Mouse (Mus musculus) hindbrain, embryonic 10.5 days (tissue): ENCODE measurements at regions not wholly inside any gene's neighbourhood (a gene's known extent, or its start where the extent isn't known, plus 50 kb on each side); places are given as distances from the start of the nearest gene placed in this dataset.

Experiments
- DNase-seq: peaks from one replicate; pipeline ENCODE4 v3.0.0-alpha.2; 2017; ENCODE audit warnings: low spot score
- H3K27ac ChIP-seq: fragments of 300-500 bp; sonication (generic); 2 replicates; pipeline ENCODE4 v1.5.1; 2016; ENCODE audit warnings: mild to moderate bottlenecking, moderate library complexity
- H3K27me3 ChIP-seq: fragments of 300-500 bp; sonication (generic); 2 replicates; pipeline ENCODE4 v1.6.1; 2016; ENCODE audit warnings: mild to moderate bottlenecking; ENCODE audit not compliant: poor library complexity, insufficient read depth, severe bottlenecking
- H3K36me3 ChIP-seq: fragments of 300-500 bp; sonication (generic); 2 replicates; pipeline ENCODE4 v1.6.1; 2016; ENCODE audit warnings: mild to moderate bottlenecking, moderate library complexity
- H3K4me1 ChIP-seq: fragments of 300-500 bp; sonication (generic); replicated peaks from 2 replicates; pipeline ENCODE4 v1.6.1; 2016; ENCODE audit warnings: mild to moderate bottlenecking
- H3K4me3 ChIP-seq: fragments of 300-500 bp; sonication (generic); 2 replicates; pipeline ENCODE4 v1.5.1; 2016; ENCODE audit warnings: mild to moderate bottlenecking, moderate library complexity
- H3K9me3 ChIP-seq: fragments of 300-500 bp; sonication (generic); 2 replicates; pipeline ENCODE4 v1.6.1; 2016; ENCODE audit warnings: mild to moderate bottlenecking, moderate library complexity
- WGBS: fragments of 180-500 bp; shearing (Covaris S2); methylation state at CpG from one replicate; pipeline ENCODE4 v1.1.7; 2016; 5-methylcytosine and 5-hydroxymethylcytosine counted together

DNA sequence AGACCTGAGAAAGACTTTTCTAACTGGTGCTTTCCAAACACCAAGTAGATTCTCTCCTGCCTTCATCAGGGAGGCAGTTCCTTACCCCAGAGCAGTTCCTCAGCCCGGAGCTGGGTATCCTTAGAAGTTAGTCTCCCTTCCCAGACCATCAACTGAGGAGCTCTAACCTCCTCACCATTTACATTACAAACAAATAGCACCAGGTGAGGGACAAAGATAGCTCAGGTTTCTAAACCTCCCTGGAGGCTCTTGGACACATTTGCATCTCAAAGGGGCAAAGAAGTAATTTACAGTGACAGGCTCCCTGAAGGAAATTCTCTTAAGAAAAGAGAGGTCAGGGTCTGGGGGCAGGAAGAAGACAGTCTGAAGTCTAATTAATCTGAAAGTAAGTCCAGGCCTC lies 486.5 kb upstream of the Tmem132c start:
- Histone ChIP-seq H3K27ac (no peak overlapping the region), H3K9me3 (no peaks in the 10 kb centered on the region), H3K4me1 (peaks cover 11% of the 10 kb centered on the region), H3K4me3 (no peak overlapping the region), H3K27me3 (no peaks in the 10 kb centered on the region), H3K36me3 (no peaks in the 10 kb centered on the region)
- WGBS = 23% methylated on average over 1 of the region's 1 CpGs
- DNase-seq = no peak

DNA sequence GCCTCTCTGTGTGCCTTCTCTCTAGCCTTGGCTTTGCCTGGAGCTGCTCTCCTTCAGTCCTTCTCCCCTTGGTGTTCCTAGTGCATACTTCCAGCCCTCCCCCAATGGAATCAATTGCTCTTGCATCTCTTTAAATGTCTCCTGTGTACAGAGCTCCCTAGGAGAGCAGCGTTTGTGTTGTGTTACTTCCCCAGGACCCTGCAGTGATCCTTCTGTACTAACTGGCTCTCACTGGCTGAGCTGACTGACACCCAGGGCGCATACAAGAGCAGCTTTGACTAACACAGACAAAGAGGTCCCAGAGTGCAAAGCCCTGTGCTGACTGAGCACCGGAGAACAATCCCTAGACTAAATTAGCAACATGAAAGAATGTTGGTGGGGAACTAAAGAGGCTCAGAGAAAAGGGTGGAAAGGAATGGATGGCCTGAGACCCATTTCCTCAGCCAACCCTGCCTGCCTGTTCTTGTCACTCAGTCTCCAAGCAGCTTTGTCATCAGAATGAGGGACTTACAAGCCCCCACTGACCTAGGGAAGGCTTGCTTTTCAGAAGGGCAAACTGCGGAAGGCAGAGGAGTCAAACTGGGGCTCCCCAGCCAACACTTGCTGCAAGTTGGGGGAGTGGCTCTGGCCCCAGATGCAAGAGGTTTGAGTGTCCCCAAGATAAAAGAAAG lies 476.4 kb upstream of the Tmem132c start:
- 5% methylated on average over 4 of the region's 4 CpGs for WGBS
- Histone ChIP-seq H3K27ac (peak overlapping the region; percentile 77), H3K27me3 (peaks cover 8% of the 10 kb centered on the region), H3K36me3 (no peaks in the 10 kb centered on the region), H3K9me3 (no peaks in the 10 kb centered on the region), H3K4me3 (no peak overlapping the region), H3K4me1 (peaks cover 39% of the 10 kb centered on the region)
- peak; percentile 65 for DNase-seq

DNA sequence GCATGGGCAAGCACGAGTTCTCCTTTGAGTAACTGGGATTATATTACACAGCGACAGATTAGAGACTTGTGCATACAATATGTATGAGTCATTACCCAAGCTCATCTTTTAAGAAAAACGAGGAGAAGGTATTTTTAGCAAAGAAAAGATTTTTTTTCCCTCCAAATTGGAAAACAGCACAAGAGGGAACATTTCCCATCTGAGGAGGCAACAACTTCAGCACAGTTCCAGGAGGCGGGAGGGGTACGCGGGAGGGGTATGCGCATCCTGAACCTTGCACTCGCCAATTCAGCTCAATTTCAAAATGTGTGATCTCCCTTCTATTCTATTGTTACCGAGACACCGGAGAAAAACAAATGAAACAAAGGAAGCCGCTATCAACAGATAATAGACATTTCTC lies 472.6 kb upstream of the Tmem132c start:
- H3K4me3 ChIP-seq = peak overlapping the region; percentile 39
- H3K27me3 ChIP-seq = peaks cover 9% of the 10 kb centered on the region
- peaks cover 38% of the 10 kb centered on the region for H3K4me1 ChIP-seq
- no peak overlapping the region; the same call in 1 of the 2 replicates for H3K27ac ChIP-seq
- no peaks in the 10 kb centered on the region for H3K36me3 ChIP-seq
- 19% methylated on average over 11 of the region's 11 CpGs for WGBS
- H3K9me3 ChIP-seq = no peaks in the 10 kb centered on the region
- no peak for DNase-seq

DNA sequence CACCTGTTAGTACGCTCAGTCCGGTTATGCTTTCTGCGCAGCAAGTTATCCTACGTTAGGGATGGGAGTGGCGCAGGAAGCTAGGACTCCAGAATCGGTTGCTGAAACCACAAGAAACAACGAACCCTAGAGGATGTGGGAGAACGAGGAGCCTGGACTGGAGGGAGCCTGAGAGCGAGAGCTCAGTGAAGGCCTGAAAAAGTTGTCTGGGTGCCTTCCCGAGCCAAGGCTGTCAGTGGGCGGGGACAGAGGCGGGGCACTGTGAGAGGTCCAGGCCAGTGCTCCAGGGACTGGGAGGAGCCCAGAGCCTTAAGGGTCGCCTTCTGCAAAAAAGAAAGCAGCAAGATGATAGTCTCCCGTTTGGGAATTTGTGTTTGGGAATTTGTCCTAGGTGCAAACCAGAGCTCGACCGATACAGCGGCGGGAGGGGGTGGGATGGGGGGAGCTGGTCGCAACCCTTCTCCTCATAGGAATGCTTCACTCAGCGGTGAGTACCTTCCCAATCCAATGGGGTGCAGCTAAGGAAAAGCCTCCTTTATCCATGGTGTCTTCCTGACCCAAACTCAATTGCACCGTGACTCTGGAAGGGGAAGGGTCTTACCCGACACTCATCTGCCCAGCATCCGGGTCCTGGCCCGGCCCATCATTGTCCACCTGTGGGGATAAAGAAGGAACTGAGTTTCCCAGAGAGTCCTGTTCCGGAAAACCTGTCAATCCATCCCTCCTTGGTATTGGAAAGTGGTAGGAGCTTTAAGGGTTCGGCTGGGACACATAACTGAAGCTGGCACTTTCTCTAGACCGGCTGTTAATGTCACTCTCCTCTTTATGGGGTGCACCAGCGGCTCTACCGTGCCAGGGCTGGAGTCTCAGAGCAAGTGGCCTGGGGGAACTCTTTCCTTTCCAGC lies 453.6 kb upstream of the Tmem132c start:
- H3K27ac ChIP-seq = peak overlapping the region; percentile 56
- WGBS = 4% methylated on average over 29 of the region's 29 CpGs

DNA sequence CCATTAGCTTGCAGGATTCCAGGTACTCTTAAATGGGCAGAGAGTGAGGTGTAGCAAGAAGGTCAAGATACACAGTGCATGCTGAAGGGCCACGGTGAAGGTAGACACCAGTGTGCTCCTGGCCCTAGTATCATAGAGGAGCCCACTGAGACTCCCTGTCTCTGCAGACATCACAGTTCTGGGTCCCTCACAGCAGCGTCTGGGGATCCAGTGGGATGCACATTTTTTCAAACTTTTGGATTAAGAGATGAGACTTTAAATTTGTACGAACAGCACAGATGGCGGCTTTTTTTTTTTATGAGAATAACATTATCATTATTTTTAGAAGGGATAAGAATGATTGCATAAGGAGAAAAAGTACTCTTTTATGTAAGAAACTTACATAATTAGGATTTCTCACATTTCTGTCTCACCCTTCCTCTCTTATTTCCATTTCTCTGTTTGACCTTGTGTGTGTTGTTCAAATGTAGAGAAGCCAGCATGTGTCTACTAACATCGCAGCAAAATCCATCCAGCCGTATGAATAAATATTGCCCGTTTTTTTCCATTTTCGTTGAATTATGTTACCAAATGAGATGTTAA lies 441.8 kb upstream of the Tmem132c start:
- Histone ChIP-seq H3K27ac (no peak overlapping the region), H3K4me1 (no peaks in the 10 kb centered on the region), H3K9me3 (no peaks in the 10 kb centered on the region), H3K36me3 (no peaks in the 10 kb centered on the region), H3K4me3 (no peak overlapping the region), H3K27me3 (no peaks in the 10 kb centered on the region)
- 94% methylated on average over 8 of the region's 8 CpGs for WGBS
- no peak for DNase-seq

More for the DNA sequence above, 453.6 kb upstream of the Tmem132c start:
- H3K9me3 ChIP-seq = peaks cover 1% of the 10 kb centered on the region; the same call in 1 of the 2 replicates
- peaks cover 16% of the 10 kb centered on the region for H3K4me1 ChIP-seq
- H3K27me3 ChIP-seq = peaks cover 14% of the 10 kb centered on the region
- peak; percentile 61 for DNase-seq
- H3K36me3 ChIP-seq = no peaks in the 10 kb centered on the region
- H3K4me3 ChIP-seq = peak overlapping the region; percentile 54

DNA sequence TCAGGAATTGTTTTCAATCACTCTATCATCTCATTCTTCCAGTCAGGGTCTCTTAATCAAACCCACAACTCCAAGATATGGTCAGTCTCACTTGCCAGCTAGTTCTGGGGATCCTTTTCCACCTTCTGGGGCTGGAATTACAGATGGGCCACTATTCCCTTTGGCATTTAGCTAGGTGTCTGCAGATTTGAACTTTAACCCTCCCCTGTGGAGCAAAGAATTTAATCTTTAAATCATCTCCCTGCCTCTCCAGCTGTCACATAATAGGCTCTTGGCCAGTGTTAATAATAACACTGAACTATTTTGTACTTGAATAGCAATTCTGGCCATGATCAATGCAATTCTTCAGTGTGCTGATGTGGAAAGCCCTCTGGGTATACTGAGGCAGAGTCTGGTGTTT lies 435.0 kb upstream of the Tmem132c start:
- Histone ChIP-seq H3K27ac (no peak overlapping the region), H3K27me3 (no peaks in the 10 kb centered on the region), H3K4me1 (no peaks in the 10 kb centered on the region), H3K4me3 (no peak overlapping the region), H3K36me3 (no peaks in the 10 kb centered on the region), H3K9me3 (peaks cover 3% of the 10 kb centered on the region; the same call in 1 of the 2 replicates)
- DNase-seq = no peak

DNA sequence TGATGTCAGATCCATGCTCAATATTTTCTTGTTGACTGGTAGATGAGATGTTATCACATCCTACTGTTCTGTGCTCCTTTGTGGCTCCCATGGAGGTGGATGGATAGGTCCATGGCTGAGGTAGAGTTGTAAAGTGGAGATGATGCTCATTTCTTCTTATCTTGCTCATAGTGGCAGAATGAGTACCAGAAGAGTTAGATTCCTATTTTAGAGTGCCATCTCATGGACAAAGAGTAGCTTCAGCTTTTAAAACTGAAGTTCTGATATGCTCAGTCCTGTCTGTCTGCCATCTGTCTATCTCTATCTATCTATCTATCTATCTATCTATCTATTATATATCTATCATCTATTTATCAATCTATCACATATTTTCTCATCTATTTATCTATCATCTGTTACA lies 425.5 kb upstream of the Tmem132c start:
- Histone ChIP-seq H3K27ac (no peak overlapping the region), H3K9me3 (peaks cover 9% of the 10 kb centered on the region; the same call in 1 of the 2 replicates), H3K36me3 (no peaks in the 10 kb centered on the region), H3K4me1 (no peaks in the 10 kb centered on the region), H3K27me3 (no peaks in the 10 kb centered on the region), H3K4me3 (no peak overlapping the region)
- DNase-seq = no peak

DNA sequence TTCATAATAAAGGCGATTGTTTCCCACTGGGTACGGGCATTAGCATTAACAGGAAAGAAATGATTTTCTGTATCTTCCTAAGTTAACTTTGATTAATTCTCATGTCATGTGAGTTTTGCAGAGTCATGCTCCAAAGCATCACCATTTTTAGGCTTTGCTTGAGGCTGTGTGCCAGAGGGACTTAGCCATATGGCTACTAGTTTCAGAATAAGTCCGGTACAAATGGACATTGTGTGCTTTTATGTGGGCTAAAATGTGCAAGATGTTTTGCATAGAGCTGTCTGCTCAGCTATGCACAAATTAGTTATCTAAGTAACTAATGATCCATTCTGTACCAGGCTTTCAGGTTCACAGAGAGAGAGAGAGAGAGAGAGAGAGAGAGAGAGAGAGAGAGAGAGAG lies 406.2 kb upstream of the Tmem132c start:
- no peak overlapping the region for H3K27ac ChIP-seq
- H3K36me3 ChIP-seq = no peaks in the 10 kb centered on the region
- no peak for DNase-seq
- H3K9me3 ChIP-seq = no peaks in the 10 kb centered on the region
- H3K4me1 ChIP-seq = no peaks in the 10 kb centered on the region
- 90% methylated on average over 3 of the region's 3 CpGs for WGBS
- H3K4me3 ChIP-seq = no peak overlapping the region
- no peaks in the 10 kb centered on the region for H3K27me3 ChIP-seq

DNA sequence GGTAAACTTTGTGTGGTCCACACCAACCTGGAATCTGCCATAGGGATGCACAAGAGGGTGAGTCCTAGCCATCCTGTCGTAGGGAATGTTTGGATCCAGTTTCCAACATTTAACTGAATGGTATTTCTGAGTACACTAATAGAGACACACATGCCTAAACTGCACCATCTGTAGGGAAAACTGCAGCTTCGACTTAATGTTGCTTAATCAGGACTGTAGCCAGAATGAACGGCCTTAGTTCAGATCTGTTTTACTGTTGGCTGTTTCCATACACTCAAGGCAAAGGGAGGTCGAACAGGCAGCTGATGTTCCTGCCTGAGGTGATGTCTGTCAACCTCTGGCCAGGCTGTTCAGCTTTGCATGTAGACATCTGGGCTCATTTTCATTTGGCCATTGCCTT lies 399.0 kb upstream of the Tmem132c start:
- no peak for DNase-seq
- Histone ChIP-seq H3K27me3 (no peaks in the 10 kb centered on the region), H3K27ac (no peak overlapping the region), H3K4me3 (no peak overlapping the region), H3K36me3 (no peaks in the 10 kb centered on the region), H3K9me3 (no peaks in the 10 kb centered on the region), H3K4me1 (no peaks in the 10 kb centered on the region)
- 83% methylated on average over 4 of the region's 4 CpGs for WGBS

DNA sequence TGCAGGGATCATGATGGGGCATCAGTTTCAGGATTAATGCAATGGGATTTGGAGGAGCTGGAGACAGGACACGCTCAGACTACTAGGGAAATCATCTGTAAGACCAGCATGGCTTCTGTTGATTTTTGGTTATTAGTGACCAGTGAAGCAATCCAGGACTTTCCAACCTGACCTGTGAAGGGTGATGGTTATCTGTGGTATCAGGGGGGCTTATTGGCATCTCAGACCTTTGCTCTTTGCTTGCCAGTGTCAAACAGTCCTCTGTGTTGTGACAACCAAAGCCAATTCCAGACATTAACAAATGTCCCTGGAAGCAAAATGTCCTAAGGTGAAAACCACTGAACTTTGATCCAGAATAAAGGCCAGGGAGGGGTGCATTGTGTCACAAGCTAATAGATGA lies 379.5 kb upstream of the Tmem132c start:
- H3K27ac ChIP-seq = no peak overlapping the region
- no peaks in the 10 kb centered on the region for H3K4me1 ChIP-seq
- no peaks in the 10 kb centered on the region for H3K36me3 ChIP-seq
- H3K4me3 ChIP-seq = no peak overlapping the region
- no peaks in the 10 kb centered on the region for H3K27me3 ChIP-seq
- DNase-seq = no peak
- WGBS = 82% methylated on average over 1 of the region's 1 CpGs
- H3K9me3 ChIP-seq = no peaks in the 10 kb centered on the region

DNA sequence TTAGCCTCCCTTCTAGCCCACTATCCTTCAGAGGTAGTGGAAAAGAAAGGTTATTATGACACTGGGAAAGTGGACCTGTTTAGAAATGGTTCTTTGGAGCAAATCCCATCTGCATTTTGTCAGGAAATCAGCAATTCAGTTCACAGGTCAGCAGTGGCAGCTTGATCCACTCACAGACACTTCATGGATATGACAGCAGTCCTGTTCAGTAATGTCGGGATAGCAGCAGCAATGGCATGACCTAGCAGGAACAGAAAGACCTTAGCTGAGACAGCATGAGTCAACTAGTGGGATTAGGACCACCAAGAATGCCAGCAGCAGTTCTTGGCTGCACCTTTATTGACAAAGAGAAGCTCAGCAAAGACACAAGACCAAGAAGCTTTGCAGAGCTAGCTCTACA lies 365.8 kb upstream of the Tmem132c start:
- Histone ChIP-seq H3K4me3 (no peak overlapping the region), H3K4me1 (no peaks in the 10 kb centered on the region), H3K27me3 (no peaks in the 10 kb centered on the region), H3K36me3 (no peaks in the 10 kb centered on the region), H3K9me3 (0 out of 2 replicates have a peak, but pooled peaks cover 3% of the 10 kb centered on the region), H3K27ac (no peak overlapping the region)
- no peak for DNase-seq
- 83% methylated on average over 1 of the region's 1 CpGs for WGBS

DNA sequence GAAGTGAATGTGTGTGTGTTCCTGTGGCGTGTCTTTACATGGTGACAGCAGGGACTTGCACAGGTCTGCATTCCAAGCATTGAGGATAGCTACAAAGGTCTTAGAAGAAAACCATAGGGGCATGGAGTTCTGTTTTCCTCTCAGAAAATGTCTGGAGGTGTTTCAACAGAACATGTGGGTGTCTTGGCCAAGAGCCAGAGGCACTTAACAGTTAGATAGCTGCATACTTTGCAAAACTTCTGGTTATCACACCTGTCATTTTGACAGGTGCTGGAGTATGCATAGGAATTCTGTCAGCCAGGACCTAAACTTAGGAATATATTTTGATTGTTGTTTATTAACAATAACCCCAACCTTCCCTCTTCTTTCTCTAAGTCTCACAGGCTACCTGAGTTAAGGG lies 350.9 kb upstream of the Tmem132c start:
- H3K27ac ChIP-seq = no peak overlapping the region
- H3K4me3 ChIP-seq = no peak overlapping the region
- 87% methylated on average over 1 of the region's 1 CpGs for WGBS
- peaks cover 4% of the 10 kb centered on the region; the same call in 1 of the 2 replicates for H3K9me3 ChIP-seq
- H3K4me1 ChIP-seq = no peaks in the 10 kb centered on the region
- H3K36me3 ChIP-seq = no peaks in the 10 kb centered on the region
- no peaks in the 10 kb centered on the region for H3K27me3 ChIP-seq
- DNase-seq = no peak

DNA sequence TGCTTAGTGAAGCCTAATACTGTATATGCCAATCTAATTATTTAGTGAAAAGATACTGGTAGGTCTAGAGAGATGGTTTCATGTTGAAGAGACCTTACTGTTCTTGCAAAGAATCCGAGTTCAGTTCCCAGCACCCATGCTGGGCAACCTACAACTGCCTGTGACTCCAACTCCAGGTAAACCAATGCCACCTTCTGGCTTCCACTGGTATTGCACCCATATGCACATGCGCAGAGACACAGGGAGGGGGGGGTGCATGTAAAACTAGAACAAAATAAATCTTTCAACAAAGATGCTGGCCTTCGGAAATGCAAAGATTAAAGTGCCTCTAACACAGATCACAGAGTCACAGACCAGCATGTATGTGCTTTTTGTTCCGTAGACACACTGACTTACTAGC lies 348.5 kb upstream of the Tmem132c start:
- peaks cover 4% of the 10 kb centered on the region; the same call in 1 of the 2 replicates for H3K9me3 ChIP-seq
- 93% methylated on average over 4 of the region's 4 CpGs for WGBS
- H3K36me3 ChIP-seq = no peaks in the 10 kb centered on the region
- no peak overlapping the region for H3K4me3 ChIP-seq
- no peak for DNase-seq
- no peaks in the 10 kb centered on the region for H3K27me3 ChIP-seq
- H3K27ac ChIP-seq = no peak overlapping the region
- H3K4me1 ChIP-seq = no peaks in the 10 kb centered on the region
